Mouse (Mus musculus) limb, embryonic 15.5 days (tissue): ENCODE results near the gene Epha1. TPM values are rescaled to one million over a fixed set of nuclear protein-coding genes. Genes with fewer than 3 reads are reported as not detected.

Experiments
- ATAC-seq: fragments of 200-750 bp; cut with Nextera tagmentation; 2 replicates; pipeline ENCODE4 v1.8.0; 2017; ENCODE audit warnings: low read depth, moderate TSS enrichment; ENCODE audit not compliant: insufficient number of reproducible peaks, low FRiP score, low TSS enrichment
- H3K27ac ChIP-seq: fragments of 300-500 bp; sonication (generic); 2 replicates; pipeline ENCODE4 v1.5.1; 2015; ENCODE audit warnings: moderate library complexity, mild to moderate bottlenecking, inconsistent platforms
- H3K27me3 ChIP-seq: fragments of 300-500 bp; sonication (generic); 2 replicates; pipeline ENCODE4 v1.6.1; 2015; ENCODE audit warnings: inconsistent platforms
- H3K36me3 ChIP-seq: fragments of 300-500 bp; sonication (generic); 2 replicates; pipeline ENCODE4 v1.6.1; 2015; ENCODE audit warnings: inconsistent platforms
- H3K4me1 ChIP-seq: fragments of 300-500 bp; sonication (generic); 2 replicates; pipeline ENCODE4 v1.6.1; 2015; ENCODE audit warnings: inconsistent platforms
- H3K4me2 ChIP-seq: fragments of 300-500 bp; sonication (generic); 2 replicates; pipeline ENCODE4 v1.6.1; 2015; ENCODE audit warnings: mild to moderate bottlenecking, inconsistent platforms
- H3K4me3 ChIP-seq: fragments of 300-500 bp; sonication (generic); 2 replicates; pipeline ENCODE4 v1.5.1; 2015; ENCODE audit warnings: mild to moderate bottlenecking, inconsistent platforms
- H3K9ac ChIP-seq: fragments of 300-500 bp; sonication (generic); 2 replicates; pipeline ENCODE4 v1.6.1; 2015; ENCODE audit warnings: inconsistent platforms
- H3K9me3 ChIP-seq: fragments of 300-500 bp; sonication (generic); 2 replicates; pipeline ENCODE4 v1.6.1; 2016; ENCODE audit warnings: inconsistent platforms
- WGBS: fragments of 180-500 bp; shearing (Covaris S2); methylation state at CpG from one replicate; pipeline ENCODE4 v1.1.7; 2015; 5-methylcytosine and 5-hydroxymethylcytosine counted together
- polyA plus RNA-seq: library from polyadenylated mRNA; unstranded; fragments of >200 nt; fragmentation: Nextera tagmentation; extraction: Ambion mirVana; gene quantifications from 2 replicates; pipeline ENCODE4 v1.2.1, GENCODE M21; 2015

Epha1 gene
- polyA plus RNA-seq = 25.4 and 30.1 TPM in 2 replicates

GRCm38 (mm10) chr6:42372816-42373547 is at the start of gene Epha1:
Epha1 (minus strand) TSS chr6:42373268.
- Histone ChIP-seq H3K4me3 (peak within 1 kb of the TSS; percentile 50), H3K4me2 (peak within 1 kb of the TSS; percentile 86), H3K27ac (peak within 1 kb of the TSS; percentile 70), H3K36me3 (no peaks in the 10 kb centered on the region), H3K27me3 (no peaks in the 10 kb centered on the region), H3K9me3 (no peaks in the 10 kb centered on the region), H3K9ac (peak within 1 kb of the TSS; percentile 54), H3K4me1 (peaks cover 27% of the 10 kb centered on the region)
- WGBS = under 1% methylated on average over 35 of the region's 36 CpGs
- peak; percentile 33; the same call in 1 of the 2 replicates for ATAC-seq

DNA sequence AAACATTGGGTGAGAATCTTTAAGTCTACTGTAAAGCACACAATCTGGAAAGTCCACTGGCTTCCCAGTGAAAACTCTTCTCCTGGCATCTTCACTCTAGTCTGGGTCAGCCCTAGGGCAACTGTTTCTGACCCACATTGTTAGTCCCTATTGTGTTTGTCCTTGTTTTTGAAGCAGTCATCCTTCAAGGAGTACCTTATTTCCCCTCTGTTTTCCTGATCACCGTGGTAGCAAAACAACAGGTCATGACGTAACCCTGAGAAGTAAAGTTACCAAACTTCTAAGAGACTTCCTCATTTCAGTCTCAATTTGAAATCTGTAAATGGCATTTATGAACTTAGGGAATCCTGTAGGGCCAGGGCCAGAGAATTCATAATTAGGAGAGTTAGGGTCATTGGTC is 48.4 kb upstream of the Epha1 start:
- H3K4me3 ChIP-seq = no peak overlapping the region
- no peak overlapping the region for H3K4me2 ChIP-seq
- no peaks in the 10 kb centered on the region for H3K4me1 ChIP-seq
- no peaks in the 10 kb centered on the region for H3K9me3 ChIP-seq
- ATAC-seq = no peak
- no peak overlapping the region for H3K27ac ChIP-seq
- 72% methylated on average over 2 of the region's 2 CpGs for WGBS
- no peak overlapping the region for H3K9ac ChIP-seq
- H3K27me3 ChIP-seq = no peaks in the 10 kb centered on the region
- H3K36me3 ChIP-seq = no peaks in the 10 kb centered on the region

DNA sequence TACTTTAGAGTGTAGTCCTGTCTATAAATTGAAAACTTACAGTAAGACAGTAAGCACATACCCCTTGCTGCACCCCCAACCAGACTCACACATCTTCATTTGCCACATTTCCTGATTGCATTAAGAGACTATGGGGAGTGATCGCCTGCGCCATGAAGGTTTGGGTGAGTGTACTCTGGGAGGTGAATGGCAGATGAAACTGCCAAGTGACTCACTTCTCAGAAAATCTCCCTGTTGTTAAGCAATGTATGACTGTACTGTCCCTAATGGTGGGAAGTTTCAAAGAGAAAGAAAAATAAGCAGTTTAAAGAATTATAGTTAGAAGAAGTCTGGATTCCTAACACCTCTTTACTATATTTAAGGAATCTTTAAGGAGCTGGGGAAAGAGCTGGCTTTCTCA is 46.4 kb upstream of the Epha1 start:
- Histone ChIP-seq H3K4me3 (no peak overlapping the region), H3K9me3 (no peaks in the 10 kb centered on the region), H3K36me3 (no peaks in the 10 kb centered on the region), H3K9ac (no peak overlapping the region), H3K27me3 (no peaks in the 10 kb centered on the region), H3K27ac (no peak overlapping the region), H3K4me1 (no peaks in the 10 kb centered on the region), H3K4me2 (no peak overlapping the region)
- ATAC-seq = no peak
- whole genome bisulfite sequencing = 72% methylated on average over 2 of the region's 2 CpGs

GRCm38 (mm10) chr6:42405134-42405533 is 32.1 kb upstream of the Epha1 start, which contains the start of gene Tas2r135:
Tas2r135 (plus strand) TSS chr6:42405434.
- Histone ChIP-seq H3K36me3 (no peaks in the 10 kb centered on the region), H3K4me1 (no peaks in the 10 kb centered on the region), H3K9ac (no peak within 1 kb of the TSS), H3K4me2 (no peak within 1 kb of the TSS), H3K27ac (no peak within 1 kb of the TSS), H3K9me3 (no peaks in the 10 kb centered on the region), H3K27me3 (no peaks in the 10 kb centered on the region), H3K4me3 (no peak within 1 kb of the TSS)
- ATAC-seq = no peak
- WGBS = 78% methylated on average over 2 of the region's 2 CpGs

DNA sequence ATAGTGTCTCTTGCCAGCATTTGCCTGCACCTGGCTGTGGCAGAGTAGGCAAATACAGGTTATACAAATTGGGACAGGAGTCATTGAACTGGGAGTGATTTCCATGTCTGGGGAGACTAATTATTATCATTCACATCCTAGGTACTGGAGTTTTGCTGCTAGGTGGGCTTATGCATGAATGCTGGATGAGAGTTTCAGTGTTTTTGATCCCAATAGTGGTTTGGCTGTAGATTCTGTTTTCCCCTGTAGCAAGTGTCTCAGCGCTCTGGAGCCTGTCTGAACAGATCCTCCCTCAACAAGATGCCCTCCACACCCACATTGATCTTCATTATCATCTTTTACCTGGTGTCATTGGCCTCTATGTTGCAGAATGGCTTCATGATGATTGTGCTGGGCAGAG is 26.9 kb upstream of the Epha1 start, which contains the start of gene Tas2r143:
Gene Tas2r143, plus strand, starts transcription at position 301 of the 400 bp plus-strand sequence.
- no peak within 1 kb of the TSS for H3K4me2 ChIP-seq

GRCm38 (mm10) chr6:42398998-42399397 is 25.9 kb upstream of the Epha1 start:
- Histone ChIP-seq H3K4me1 (no peaks in the 10 kb centered on the region), H3K9ac (no peak overlapping the region), H3K4me2 (no peak overlapping the region), H3K27me3 (no peaks in the 10 kb centered on the region), H3K36me3 (no peaks in the 10 kb centered on the region), H3K27ac (no peak overlapping the region), H3K9me3 (no peaks in the 10 kb centered on the region), H3K4me3 (no peak overlapping the region)
- WGBS = 95% methylated on average over 1 of the region's 1 CpGs
- no peak for ATAC-seq

More for the DNA sequence above, 26.9 kb upstream of the Epha1 start, which contains the start of gene Tas2r143:
- Histone ChIP-seq H3K4me1 (no peaks in the 10 kb centered on the region), H3K27ac (no peak within 1 kb of the TSS), H3K36me3 (no peaks in the 10 kb centered on the region), H3K9me3 (no peaks in the 10 kb centered on the region), H3K4me3 (no peak within 1 kb of the TSS), H3K9ac (no peak within 1 kb of the TSS), H3K27me3 (no peaks in the 10 kb centered on the region)
- 81% methylated on average over 1 of the region's 1 CpGs for WGBS
- ATAC-seq = no peak

- Histone ChIP-seq H3K4me1 (no peaks in the 10 kb centered on the region), H3K4me2 (no peak overlapping the region), H3K27ac (no peak overlapping the region), H3K9ac (no peak overlapping the region), H3K9me3 (no peaks in the 10 kb centered on the region), H3K4me3 (no peak overlapping the region), H3K36me3 (no peaks in the 10 kb centered on the region), H3K27me3 (no peaks in the 10 kb centered on the region)
- WGBS = 88% methylated on average over 3 of the region's 3 CpGs
- no peak for ATAC-seq
Measured at GRCm38 (mm10) chr6:42398285-42398684, 25.2 kb upstream of the Epha1 start.

DNA sequence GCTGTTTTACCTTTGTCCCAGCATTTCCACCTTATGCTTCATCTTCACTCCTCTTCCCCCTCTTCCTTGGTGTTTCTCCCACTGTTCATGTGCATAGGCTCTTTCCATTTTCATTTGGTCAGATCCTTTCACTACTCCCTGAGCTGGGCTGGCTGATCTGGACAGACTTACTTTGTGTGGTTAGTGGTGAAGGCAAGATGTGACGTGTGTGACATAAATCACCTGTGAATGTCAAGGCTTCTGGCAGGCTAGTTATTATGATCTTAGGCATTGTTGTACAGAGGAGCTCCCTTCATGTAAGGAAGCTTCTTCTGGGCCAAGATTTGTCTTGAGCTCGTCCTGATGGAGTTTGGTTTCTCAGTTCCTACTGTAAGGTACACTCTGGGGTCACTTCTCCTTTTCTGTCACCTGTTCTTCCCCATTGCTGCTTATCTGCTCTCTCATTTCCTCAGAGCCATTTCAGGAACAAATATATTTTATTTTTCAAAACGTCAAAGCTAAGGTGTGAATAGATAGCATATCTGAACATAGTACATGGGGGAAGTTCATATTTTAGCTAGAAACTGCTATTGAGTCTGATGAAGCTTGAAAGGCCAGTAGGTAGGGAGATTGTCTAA is 24.1 kb upstream of the Epha1 start:
- H3K4me3 ChIP-seq = no peak overlapping the region
- H3K27ac ChIP-seq = no peak overlapping the region; the same call in 1 of the 2 replicates
- ATAC-seq = no peak

DNA sequence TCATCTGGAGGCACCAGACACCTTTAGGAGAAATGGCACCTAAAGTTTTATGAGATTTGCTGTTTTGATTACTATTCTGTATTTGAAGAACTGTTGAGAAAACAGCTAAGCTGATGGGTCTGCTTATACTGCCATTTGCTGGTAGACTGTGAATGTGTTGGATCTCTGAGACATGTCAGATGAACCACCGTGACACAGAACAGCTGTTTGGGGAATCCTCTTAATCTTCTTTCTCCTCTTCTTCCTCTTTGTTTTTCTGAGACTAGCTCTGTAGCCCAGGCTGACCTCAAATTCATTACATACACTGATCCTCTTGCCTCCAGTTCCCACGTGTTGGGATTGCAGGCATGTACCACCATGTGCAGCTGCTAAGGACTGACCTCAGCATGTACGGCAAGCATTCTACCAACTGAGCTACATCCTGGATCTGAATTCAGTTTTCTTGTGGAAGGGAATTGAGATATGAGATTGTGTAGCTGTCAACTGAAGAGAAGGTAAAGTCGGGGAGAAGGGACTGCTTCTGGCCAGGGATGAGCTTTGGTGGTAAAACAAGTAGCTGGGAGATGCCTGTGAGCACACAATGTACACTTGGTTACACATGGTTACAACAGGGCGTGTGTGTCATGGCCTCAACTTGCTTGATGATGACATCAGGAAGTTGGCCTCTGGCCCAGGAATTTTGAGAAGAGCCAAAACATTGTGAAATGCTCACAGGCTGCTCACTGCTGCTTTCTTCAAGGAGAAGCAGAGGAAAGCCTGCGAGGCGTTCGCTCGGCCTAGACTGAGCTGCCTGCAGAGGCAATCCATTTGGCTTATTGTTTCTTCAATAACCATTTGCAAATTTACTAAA is 23.1 kb upstream of the Epha1 start:
- Histone ChIP-seq H3K4me1 (no peaks in the 10 kb centered on the region), H3K27me3 (no peaks in the 10 kb centered on the region), H3K4me3 (no peak overlapping the region), H3K36me3 (no peaks in the 10 kb centered on the region), H3K4me2 (no peak overlapping the region), H3K27ac (no peak overlapping the region), H3K9me3 (no peaks in the 10 kb centered on the region), H3K9ac (no peak overlapping the region)
- peak; percentile 67; the same call in 1 of the 2 replicates for ATAC-seq
- WGBS = 54% methylated on average over 9 of the region's 9 CpGs

More for the DNA sequence above, 24.1 kb upstream of the Epha1 start:
- H3K4me2 ChIP-seq = no peak overlapping the region
- H3K36me3 ChIP-seq = no peaks in the 10 kb centered on the region
- 63% methylated on average over 3 of the region's 3 CpGs for WGBS
- no peaks in the 10 kb centered on the region for H3K9me3 ChIP-seq
- H3K27me3 ChIP-seq = no peaks in the 10 kb centered on the region
- H3K9ac ChIP-seq = no peak overlapping the region
- H3K4me1 ChIP-seq = no peaks in the 10 kb centered on the region

- Histone ChIP-seq H3K4me2 (no peak overlapping the region), H3K36me3 (no peaks in the 10 kb centered on the region), H3K9ac (no peak overlapping the region), H3K9me3 (no peaks in the 10 kb centered on the region), H3K4me3 (no peak overlapping the region), H3K27me3 (no peaks in the 10 kb centered on the region), H3K4me1 (no peaks in the 10 kb centered on the region), H3K27ac (no peak overlapping the region)
- no peak for ATAC-seq
- WGBS = 35% methylated on average over 2 of the region's 2 CpGs
Measured at GRCm38 (mm10) chr6:42391796-42392330, 18.8 kb upstream of the Epha1 start.

DNA sequence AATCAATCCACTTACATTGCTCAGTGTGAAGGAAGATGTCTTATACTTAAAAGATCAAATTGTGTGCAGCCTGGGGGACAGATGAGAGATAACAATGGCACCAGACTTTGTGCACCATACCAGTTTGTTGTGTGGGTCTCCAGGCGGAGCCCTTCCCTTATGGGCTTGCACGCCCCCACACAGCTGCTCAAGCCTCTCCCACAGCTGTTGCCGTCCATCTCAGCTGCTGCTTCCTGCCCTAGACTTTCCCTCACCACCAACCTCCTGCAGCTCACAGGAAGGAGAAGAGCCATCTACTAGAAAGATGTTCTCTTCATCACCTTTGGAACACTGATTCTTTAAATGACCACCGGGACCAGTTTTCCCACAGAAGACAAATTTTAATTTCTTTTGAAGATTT is 12.6 kb upstream of the Epha1 start:
- H3K4me1 ChIP-seq = peaks cover 10% of the 10 kb centered on the region; the same call in 1 of the 2 replicates
- 65% methylated on average over 4 of the region's 4 CpGs for WGBS
- H3K36me3 ChIP-seq = no peaks in the 10 kb centered on the region
- H3K9ac ChIP-seq = no peak overlapping the region
- no peaks in the 10 kb centered on the region for H3K9me3 ChIP-seq
- H3K27me3 ChIP-seq = no peaks in the 10 kb centered on the region
- no peak overlapping the region for H3K4me3 ChIP-seq
- no peak for ATAC-seq
- H3K27ac ChIP-seq = no peak overlapping the region
- H3K4me2 ChIP-seq = no peak overlapping the region
